Mouse (Mus musculus): ENCODE data around the gene Arhgdib.
A peak's percentile ranks its signal among the peaks of the same experiment; 100 is the strongest.
"Not testable (repeated sequence)": the region's sequence is repeated elsewhere in the genome, so short reads cannot be mapped to it uniquely, and the experiment has no call there.

Arhgdib gene

DNA sequence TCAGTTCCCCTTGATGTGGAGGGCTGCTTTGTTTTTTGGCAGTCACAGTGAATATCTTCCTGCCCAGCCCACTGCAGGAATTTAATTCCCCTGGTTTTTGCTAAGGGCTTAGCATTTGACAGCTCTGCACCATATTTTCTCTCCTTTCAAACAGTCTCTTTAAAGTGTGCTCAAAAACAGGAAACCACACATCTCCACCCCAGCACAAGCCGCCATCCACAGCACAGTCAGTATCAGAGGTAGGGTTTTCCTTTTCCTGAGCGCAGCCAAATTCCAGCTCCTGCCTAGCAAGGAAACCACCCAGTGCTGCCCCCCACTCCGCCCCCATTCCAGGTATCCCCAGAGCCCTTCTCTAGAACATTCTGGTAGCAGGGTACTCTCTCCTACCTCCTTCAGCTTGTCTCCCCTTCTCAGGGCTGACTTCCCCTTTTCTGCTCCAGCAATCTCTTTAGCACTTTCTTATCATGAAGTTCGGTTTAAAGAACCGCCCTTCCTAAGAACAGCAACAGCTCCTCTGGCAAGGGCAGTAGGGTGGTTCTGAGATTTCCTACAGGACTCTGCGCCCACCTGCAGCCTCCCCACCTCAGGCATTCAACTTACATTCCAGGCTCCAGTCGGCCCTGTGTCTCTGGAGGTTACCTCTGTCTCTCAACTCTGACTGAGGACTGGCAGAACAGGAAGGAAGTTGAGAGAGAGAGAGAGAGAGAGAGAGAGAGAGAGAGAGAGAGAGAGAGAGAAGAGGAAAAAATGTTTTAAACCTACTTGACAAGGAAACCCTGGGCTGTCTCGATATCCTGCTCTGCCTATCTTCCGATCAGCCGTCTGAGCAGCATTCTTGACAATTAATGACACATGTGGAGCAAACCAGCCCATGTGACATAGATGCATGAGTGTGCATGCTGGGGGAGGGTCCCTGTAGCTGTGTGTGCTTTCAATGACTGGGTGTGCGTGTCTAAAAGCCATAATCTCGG is at the start of gene Arhgdib:
Gene Arhgdib (minus strand): TSS at position 849 of the 971 bp plus-strand sequence.
- peak; percentile 38 to 71 for DNase-seq (ENCODE audit: low spot score in 2 of 2)

GRCm38 (mm10) chr6:136990557-136990956 is 48.9 kb upstream of the Arhgdib start:
- DNase-seq (ENCODE audit: low spot score in 2 of 2), result no peak

DNA sequence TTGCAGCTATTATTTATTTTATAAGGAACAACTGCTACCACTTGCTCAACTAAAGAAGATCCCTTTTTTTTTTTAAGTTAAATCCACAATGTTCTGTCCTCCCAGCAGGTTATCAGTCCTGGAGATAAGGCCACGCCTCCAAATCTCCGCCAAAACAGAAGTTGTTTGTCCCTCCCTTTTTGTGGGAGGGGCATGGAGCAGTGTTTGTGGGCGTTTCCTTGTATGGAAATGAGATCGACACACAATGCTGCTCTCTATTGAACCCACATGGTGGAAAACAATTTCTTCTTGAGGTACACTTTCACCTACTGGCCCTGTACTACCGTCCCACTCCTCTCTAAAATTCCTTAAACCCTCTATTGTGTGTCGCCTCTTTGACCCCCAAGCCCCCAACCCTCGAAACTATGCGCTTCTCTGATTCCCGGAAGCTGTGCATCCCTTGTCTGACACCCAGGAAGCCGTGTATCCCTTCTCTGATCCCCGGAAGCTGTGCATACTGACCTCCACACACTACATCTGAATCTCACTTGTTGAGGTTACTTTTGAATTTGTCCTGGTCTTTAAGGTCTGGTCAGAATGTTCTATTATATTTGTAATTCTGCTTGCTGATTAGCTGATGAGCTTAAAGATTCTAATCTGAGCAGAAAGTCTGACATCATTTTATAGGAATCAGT is 48.3 kb upstream of the Arhgdib start:
- DNase-seq (ENCODE audit: low spot score in 2 of 2), result no peak

GRCm38 (mm10) chr6:136988536-136989060 is 46.9 kb upstream of the Arhgdib start:
- no peak for DNase-seq (ENCODE audit: low spot score in 2 of 2)

- no peak for DNase-seq (ENCODE audit: low spot score in 2 of 2)
These were observed 45.0 kb upstream of the Arhgdib start for GRCm38 (mm10) chr6:136986718-136987117.

GRCm38 (mm10) chr6:136986019-136986418 is 44.3 kb upstream of the Arhgdib start:
- no peak for DNase-seq (ENCODE audit: low spot score in 2 of 2)

GRCm38 (mm10) chr6:136983201-136983600 is 41.5 kb upstream of the Arhgdib start:
- DNase-seq (ENCODE audit: low spot score in 2 of 2), result no peak

GRCm38 (mm10) chr6:136982581-136982980 is 40.9 kb upstream of the Arhgdib start:
- DNase-seq (ENCODE audit: low spot score in 2 of 2), result no peak

DNA sequence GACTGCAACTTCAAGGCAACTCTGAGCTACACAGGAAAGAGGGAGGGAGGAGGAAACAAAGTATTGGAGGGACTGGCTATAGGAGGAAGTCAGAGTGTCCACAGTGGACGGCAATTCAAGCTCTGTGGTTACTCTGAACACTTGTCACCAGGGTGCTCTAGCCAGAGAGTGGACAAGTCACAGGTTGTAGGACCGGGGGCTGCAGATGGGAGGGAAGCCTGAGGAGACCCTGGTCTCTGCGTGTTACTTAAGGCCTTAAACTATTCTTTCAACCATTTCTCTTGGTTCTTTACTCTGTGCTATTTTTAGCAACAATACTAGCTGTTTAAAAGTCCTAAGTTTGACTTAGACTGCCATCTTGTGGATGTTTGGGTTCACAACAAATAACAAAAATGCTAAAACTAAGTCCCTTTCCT is 38.6 kb upstream of the Arhgdib start:
- no peak for DNase-seq (ENCODE audit: low spot score in 2 of 2)

DNA sequence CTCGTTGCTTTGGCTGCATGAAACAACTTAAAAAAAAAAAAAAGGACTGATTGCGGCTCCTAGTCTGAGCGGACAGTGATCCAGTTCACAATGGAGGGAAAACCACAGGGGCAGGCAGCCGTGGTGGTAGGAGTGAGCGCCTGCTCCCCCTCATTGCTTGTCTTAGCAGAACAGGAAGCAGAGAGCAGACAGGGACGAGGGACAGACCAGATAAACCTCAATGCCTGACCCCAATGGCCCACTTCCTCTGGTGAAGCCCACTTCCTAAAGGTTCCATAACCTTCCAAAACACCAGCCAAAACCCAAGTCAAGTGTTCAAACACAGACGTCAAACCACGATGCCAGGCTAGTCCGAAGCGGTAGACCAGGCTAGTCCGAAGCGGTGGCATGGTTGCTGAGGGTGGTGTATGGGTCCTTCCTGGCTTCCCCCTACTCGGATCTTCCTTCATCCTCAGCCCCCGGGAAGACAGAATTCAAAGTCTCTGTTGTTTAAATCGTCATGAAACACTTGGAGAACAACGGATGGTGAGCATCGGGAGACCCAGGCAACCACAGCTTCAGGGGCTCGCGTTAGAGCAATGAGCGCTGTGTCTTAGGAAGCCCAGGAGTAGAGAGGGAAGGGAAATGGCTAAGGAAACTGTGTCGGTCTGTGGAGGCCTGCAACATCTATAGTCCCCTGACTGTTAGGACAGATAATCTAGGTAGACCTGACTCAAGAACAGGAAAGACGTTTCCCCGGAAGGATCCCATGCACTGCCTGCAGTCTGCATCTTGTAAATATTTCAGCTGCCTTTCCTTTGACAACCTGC is 37.8 kb upstream of the Arhgdib start:
- DNase-seq (ENCODE audit: low spot score in 2 of 2), result peak in 1 of 2 experiments; percentile 61

DNA sequence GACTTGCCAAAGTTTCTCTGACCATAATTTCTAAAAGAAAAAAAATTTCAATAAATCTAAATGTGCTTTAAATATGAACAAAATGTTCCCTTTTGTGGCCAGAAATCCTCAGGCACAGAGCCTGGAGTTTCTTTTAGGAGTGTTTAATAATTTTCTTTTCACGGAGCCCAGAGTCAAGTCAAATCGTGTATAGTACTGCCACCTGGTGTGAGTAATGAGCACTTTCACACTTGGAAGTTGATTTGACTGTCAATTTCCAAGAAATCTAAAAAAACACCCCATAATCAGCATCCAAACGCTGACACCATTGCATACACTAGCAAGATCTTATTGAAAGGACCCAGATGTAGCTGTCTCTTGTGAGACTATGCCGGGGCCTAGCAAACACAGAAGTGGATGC is 27.2 kb upstream of the Arhgdib start:
- DNase-seq (ENCODE audit: low spot score in 2 of 2), result not testable (repeated sequence)

DNA sequence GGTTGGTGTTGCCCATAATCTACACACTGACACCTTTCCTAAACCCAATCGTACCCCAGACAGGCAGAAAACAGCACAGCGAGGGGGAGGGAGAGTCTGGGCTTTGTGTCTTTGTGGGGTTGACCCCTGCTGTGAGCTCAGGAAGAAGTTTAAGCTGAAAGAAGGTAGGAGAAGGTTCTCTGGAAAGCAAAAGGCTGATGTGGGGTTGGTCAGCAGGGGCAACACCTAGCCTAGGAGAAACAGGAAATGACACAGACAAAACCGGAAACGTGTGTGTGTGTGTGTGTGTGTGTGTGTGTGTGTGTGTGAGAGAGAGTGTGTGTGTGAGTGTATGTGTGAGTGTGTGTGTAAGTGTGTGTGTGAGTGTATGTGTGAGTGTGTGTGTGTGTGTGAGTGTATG is 25.8 kb upstream of the Arhgdib start:
- no peak for DNase-seq (ENCODE audit: low spot score in 2 of 2)

GRCm38 (mm10) chr6:136965912-136966311 is 24.2 kb upstream of the Arhgdib start:
- no peak for DNase-seq (ENCODE audit: low spot score in 2 of 2)

GRCm38 (mm10) chr6:136964609-136965510 is 23.2 kb upstream of the Arhgdib start:
- peak in 1 of 2 experiments; percentile 29 for DNase-seq (ENCODE audit: low spot score in 2 of 2)

- DNase-seq (ENCODE audit: low spot score in 2 of 2), result no peak
These were observed 21.3 kb upstream of the Arhgdib start for GRCm38 (mm10) chr6:136962957-136963356.

DNA sequence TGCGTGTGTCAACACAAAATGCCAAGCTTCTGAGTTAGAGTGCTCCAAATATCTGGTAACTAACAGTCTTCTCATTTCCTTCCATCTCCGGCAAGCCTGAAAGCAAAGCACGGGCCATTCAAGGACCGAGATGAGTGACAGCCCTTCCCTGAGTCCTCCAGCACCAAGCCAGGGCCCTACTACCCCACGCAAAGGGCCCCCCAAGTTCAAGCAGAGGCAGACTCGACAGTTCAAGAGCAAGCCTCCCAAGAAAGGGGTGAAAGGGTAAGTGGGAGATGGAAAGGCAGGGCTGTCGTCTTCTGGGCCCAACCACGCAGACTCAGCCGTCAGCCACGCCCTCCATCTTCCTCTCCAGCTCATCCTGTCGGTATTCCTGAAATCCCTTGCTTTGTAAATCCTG is 17.4 kb upstream of the Arhgdib start:
- no peak for DNase-seq (ENCODE audit: low spot score in 2 of 2)

DNA sequence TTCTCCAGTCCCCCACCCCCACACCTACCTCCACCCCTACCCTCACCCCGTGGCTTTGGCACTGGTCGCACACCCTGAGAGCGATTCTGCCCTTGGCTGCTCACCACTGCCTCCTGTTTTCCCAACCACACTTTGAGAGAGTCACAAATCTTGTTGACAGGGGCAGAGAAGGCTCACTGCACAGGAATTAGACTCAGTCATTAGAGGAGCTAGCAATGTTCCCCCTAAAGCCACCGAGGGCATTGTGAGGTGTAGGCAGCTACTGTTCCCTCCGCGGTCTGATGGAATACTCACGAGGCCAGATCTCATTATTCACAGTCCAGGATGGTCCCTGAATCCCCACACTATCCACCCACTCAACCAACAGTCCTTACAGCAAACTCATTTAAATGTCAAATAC is 15.4 kb upstream of the Arhgdib start:
- no peak for DNase-seq (ENCODE audit: low spot score in 2 of 2)

- DNase-seq (ENCODE audit: low spot score in 2 of 2), result no peak
These were observed 13.5 kb upstream of the Arhgdib start for GRCm38 (mm10) chr6:136955240-136955639.

- no peak for DNase-seq (ENCODE audit: low spot score in 2 of 2)
These were observed 13.0 kb upstream of the Arhgdib start for GRCm38 (mm10) chr6:136954715-136955114.

GRCm38 (mm10) chr6:136954192-136954591 is 12.5 kb upstream of the Arhgdib start:
- no peak for DNase-seq (ENCODE audit: low spot score in 2 of 2)

DNA sequence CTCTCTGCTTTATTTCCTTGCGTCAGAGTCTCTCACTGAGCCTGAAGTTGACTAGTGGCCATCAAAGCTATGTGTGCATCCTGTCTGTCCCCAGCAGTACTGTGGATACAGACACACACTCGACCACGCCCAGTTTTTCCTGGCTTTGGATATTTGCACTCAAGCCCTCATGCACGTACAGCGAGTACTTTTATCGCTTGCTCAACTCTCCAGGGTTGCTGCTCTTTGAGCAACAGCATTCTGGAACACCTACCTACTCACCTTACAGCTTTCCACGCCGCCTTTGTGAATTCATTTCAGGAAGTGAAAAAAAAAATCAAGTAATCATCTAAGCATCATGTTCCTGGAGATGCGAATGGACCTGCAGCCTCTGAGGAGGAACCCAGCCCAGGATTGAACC is 11.2 kb upstream of the Arhgdib start:
- no peak for DNase-seq (ENCODE audit: low spot score in 2 of 2)
